Mouse (Mus musculus) myocyte (in vitro differentiated cells): Measurements from ENCODE around the gene Zdhhc21. TPM values are rescaled to one million over a fixed set of nuclear protein-coding genes. Genes with fewer than 3 reads are reported as not detected.

Experiments
- H3K27me3 ChIP-seq: one replicate; pipeline ENCODE4 v1.6.1; 2011; ENCODE audit not compliant: control insufficient read depth, insufficient read depth, insufficient read length
- H3K36me3 ChIP-seq: one replicate; pipeline ENCODE4 v1.6.1; 2011; ENCODE audit not compliant: control insufficient read depth, insufficient read depth
- H3K4me2 ChIP-seq: one replicate; pipeline ENCODE4 v1.6.1; 2011; ENCODE audit warnings: low read depth, control low read depth
- H3K4me3 ChIP-seq: one replicate; pipeline ENCODE4 v1.5.1; 2011; ENCODE audit warnings: mild to moderate bottlenecking, control low read depth, moderate library complexity
- H3K79me2 ChIP-seq: one replicate; pipeline ENCODE4 v1.6.1; 2011; ENCODE audit not compliant: control insufficient read depth, insufficient read depth
- H3ac ChIP-seq: one replicate; pipeline ENCODE4 v1.6.1; 2011; ENCODE audit not compliant: control insufficient read depth, insufficient read length
- CEBPB ChIP-seq: IDR thresholded peaks from 2 replicates; pipeline ENCODE4 v1.6.1; 2011; ENCODE audit warnings: mild to moderate bottlenecking, moderate library complexity; ENCODE audit not compliant: poor library complexity, insufficient read depth, severe bottlenecking
- E2F4 ChIP-seq: IDR thresholded peaks from one replicate; pipeline ENCODE4 v1.6.1; 2011; ENCODE audit warnings: mild to moderate bottlenecking, control low read depth, moderate library complexity; ENCODE audit not compliant: insufficient read depth
- MAX ChIP-seq: IDR thresholded peaks from one replicate; pipeline ENCODE4 v1.6.1; 2011; ENCODE audit warnings: low read depth, mild to moderate bottlenecking, control low read depth
- MYOD1 ChIP-seq, 3 experiments: IDR thresholded peaks; one replicate each; pipeline ENCODE4 v1.6.1; 2011; ENCODE audit warnings: control low read depth in 2 of 3, low read depth in 2 of 3, mild to moderate bottlenecking in 2 of 3, moderate library complexity in 1 of 3; ENCODE audit not compliant: insufficient read length in 2 of 3, control insufficient read depth in 1 of 3
- MYOG ChIP-seq, 3 experiments: IDR thresholded peaks; one replicate each; pipeline ENCODE4 v1.6.1; 2011; ENCODE audit warnings: control low read depth in 2 of 3, low read depth in 2 of 3, mild to moderate bottlenecking in 2 of 3; ENCODE audit not compliant: insufficient read length in 2 of 3, control insufficient read depth in 1 of 3, insufficient read depth in 1 of 3
- POLR2A ChIP-seq: IDR thresholded peaks from one replicate; pipeline ENCODE4 v1.6.1; 2011; ENCODE audit warnings: low read depth, mild to moderate bottlenecking, control low read depth, moderate library complexity; ENCODE audit not compliant: insufficient read length
- POLR2AphosphoS2 ChIP-seq: IDR thresholded peaks from one replicate; pipeline ENCODE4 v1.6.1; 2011; ENCODE audit warnings: low read depth, control low read depth; ENCODE audit not compliant: insufficient read length
- REST ChIP-seq: IDR thresholded peaks from one replicate; pipeline ENCODE4 v1.6.1; 2011; ENCODE audit warnings: mild to moderate bottlenecking, control low read depth, moderate library complexity; ENCODE audit not compliant: insufficient read depth, insufficient read length
- SRF ChIP-seq: IDR thresholded peaks from one replicate; pipeline ENCODE4 v1.6.1; 2011; ENCODE audit warnings: low read depth; ENCODE audit not compliant: control insufficient read depth, insufficient read length
- TCF12 ChIP-seq: IDR thresholded peaks from one replicate; pipeline ENCODE4 v1.6.1; 2011; ENCODE audit warnings: mild to moderate bottlenecking, control low read depth; ENCODE audit not compliant: poor library complexity, insufficient read depth, severe bottlenecking
- TCF3 ChIP-seq: IDR thresholded peaks from one replicate; pipeline ENCODE4 v1.6.1; 2011; ENCODE audit warnings: low read depth, control low read depth; ENCODE audit not compliant: insufficient read length
- USF1 ChIP-seq: IDR thresholded peaks from one replicate; pipeline ENCODE4 v1.6.1; 2011; ENCODE audit warnings: low read depth, mild to moderate bottlenecking, control low read depth, moderate library complexity
- polyA plus RNA-seq: library from polyadenylated mRNA; unstranded; fragments of >200 nt; fragmentation: generic; extraction: Trizol; gene quantifications from one replicate; pipeline ENCODE4 v1.2.1, GENCODE M21; 2012; ENCODE audit warnings: missing spikeins

Zdhhc21 gene
- polyA plus RNA-seq, 1 experiment, result 3.1 TPM

DNA sequence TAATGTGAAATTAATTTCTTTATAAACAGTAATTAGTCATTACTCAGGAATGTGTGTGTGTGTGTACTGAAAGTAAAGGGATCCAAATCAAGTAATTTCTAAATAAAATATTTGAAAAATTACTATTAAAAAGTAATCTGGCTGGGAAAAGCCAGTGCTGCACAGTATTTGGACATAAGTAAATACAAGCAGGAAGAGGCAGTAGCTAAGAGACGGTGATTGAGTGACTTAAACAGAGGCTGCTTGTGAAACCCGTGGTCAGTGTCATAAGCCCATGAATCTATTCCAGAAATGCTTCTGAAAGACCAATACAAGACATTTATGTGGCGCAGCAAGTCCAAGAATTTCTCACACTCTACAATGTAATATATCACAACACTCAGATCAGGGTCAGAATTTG lies 21.6 kb upstream of the Zdhhc21 start:
- Histone ChIP-seq H3K36me3 (no peaks in the 10 kb centered on the region), H3K79me2 (no peaks in the 10 kb centered on the region), H3ac (no peak overlapping the region), H3K27me3 (no peaks in the 10 kb centered on the region), H3K4me2 (no peak overlapping the region), H3K4me3 (no peak overlapping the region)
- TF ChIP-seq CEBPB, result no peak
- TF ChIP-seq TCF3, result no peak
- TF ChIP-seq MAX, result no peak
- no peak for TF ChIP-seq POLR2AphosphoS2
- TF ChIP-seq REST, result no peak
- no peak for TF ChIP-seq POLR2A
- TF ChIP-seq USF1, result no peak
- TF ChIP-seq E2F4, result no peak
- no peak for TF ChIP-seq MYOG (IDR thresholded peaks at IDR 0.05; ENCODE audit: control insufficient read depth in 1 of 3, insufficient read depth in 1 of 3, insufficient read length in 2 of 3, low read depth in 2 of 3)
- no peak for TF ChIP-seq SRF
- no peak for TF ChIP-seq MYOD1 (IDR thresholded peaks at IDR 0.05; ENCODE audit: control insufficient read depth in 1 of 3, insufficient read length in 2 of 3, low read depth in 2 of 3)
- TF ChIP-seq TCF12, result no peak

DNA sequence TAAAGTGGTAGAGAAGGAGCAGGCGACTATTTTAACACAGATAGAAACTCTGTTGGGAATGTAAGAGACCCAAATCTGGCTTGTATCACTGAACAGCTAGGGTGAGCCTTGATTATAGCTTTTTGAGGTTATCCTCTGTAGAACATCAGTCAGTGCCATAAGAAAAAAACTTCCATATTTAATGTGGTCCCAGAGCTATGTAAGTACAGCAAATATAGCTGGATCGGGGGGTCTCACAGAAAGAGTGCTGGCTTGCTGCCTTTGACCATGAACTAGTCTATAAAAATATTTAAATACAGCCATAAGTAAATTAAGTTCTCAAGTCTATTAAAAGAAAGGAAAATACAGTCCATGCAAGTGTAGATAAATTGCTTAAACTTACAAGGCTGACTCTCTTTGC lies 20.5 kb upstream of the Zdhhc21 start:
- TF ChIP-seq POLR2A (no peak), CEBPB (no peak), TCF3 (no peak), SRF (no peak), POLR2AphosphoS2 (no peak), USF1 (no peak), REST (no peak), TCF12 (no peak), MYOD1 (IDR thresholded peaks at IDR 0.05; ENCODE audit: control insufficient read depth in 1 of 3, insufficient read length in 2 of 3, low read depth in 2 of 3) (no peak), MAX (no peak), MYOG (IDR thresholded peaks at IDR 0.05; ENCODE audit: control insufficient read depth in 1 of 3, insufficient read depth in 1 of 3, insufficient read length in 2 of 3, low read depth in 2 of 3) (no peak), E2F4 (no peak)
- no peaks in the 10 kb centered on the region for H3K27me3 ChIP-seq
- H3K4me3 ChIP-seq, result no peak overlapping the region
- no peaks in the 10 kb centered on the region for H3K36me3 ChIP-seq
- H3K4me2 ChIP-seq, result no peak overlapping the region
- no peak overlapping the region for H3ac ChIP-seq
- no peaks in the 10 kb centered on the region for H3K79me2 ChIP-seq

DNA sequence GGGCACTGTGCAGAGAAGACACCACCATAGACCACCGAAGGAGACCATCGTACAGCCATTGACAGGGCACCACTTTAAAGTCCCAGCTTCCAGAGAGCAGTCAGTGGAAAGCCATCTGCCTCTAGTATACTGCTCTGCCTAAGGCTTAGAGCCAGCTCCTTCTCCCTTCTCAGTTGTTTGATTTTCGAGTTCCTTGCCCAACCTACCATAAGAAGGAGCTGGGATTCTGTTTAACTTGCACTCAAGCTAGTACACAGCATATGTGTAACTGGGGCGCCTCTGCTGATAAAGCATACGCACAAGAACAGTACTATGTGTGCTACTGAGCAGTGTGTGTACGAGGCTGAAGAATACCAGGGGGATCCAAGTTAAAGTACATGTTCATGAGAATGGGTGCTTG lies 19.4 kb upstream of the Zdhhc21 start:
- H3K27me3 ChIP-seq, result no peaks in the 10 kb centered on the region
- no peak overlapping the region for H3ac ChIP-seq
- H3K79me2 ChIP-seq, result no peaks in the 10 kb centered on the region
- H3K4me3 ChIP-seq, result no peak overlapping the region
- TF ChIP-seq CEBPB, result no peak
- no peak for TF ChIP-seq TCF3
- TF ChIP-seq REST, result no peak
- TF ChIP-seq TCF12, result no peak
- TF ChIP-seq SRF, result no peak
- no peak for TF ChIP-seq USF1
- no peak for TF ChIP-seq MYOG (IDR thresholded peaks at IDR 0.05; ENCODE audit: control insufficient read depth in 1 of 3, insufficient read depth in 1 of 3, insufficient read length in 2 of 3, low read depth in 2 of 3)
- no peak for TF ChIP-seq E2F4
- TF ChIP-seq MYOD1 (IDR thresholded peaks at IDR 0.05; ENCODE audit: control insufficient read depth in 1 of 3, insufficient read length in 2 of 3, low read depth in 2 of 3), result no peak
- no peak for TF ChIP-seq POLR2AphosphoS2
- no peak for TF ChIP-seq MAX
- TF ChIP-seq POLR2A, result no peak
- no peaks in the 10 kb centered on the region for H3K36me3 ChIP-seq
- no peak overlapping the region for H3K4me2 ChIP-seq

DNA sequence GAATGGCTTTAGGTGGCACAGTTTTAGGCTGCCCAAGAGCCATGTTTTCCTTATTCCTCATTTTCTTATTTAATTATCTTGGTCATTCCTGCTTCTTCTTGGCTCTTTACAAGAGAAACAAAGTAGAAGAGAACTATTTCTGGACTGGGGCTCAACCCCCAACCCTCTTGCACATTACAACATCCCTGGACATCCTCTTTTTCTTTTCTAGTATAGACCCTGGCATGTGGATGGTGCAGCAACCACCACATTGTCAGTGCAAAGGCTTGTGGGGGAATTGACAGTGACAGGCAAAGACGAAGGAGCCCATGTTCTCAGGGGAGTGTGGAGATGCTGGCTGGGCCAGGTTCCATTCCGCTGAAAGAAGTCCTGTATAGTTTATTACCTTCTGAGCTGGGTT lies 16.9 kb upstream of the Zdhhc21 start:
- Histone ChIP-seq H3K36me3 (no peaks in the 10 kb centered on the region), H3K4me2 (no peak overlapping the region), H3K27me3 (no peaks in the 10 kb centered on the region), H3K79me2 (no peaks in the 10 kb centered on the region), H3K4me3 (no peak overlapping the region), H3ac (no peak overlapping the region)
- TF ChIP-seq TCF3 (no peak), E2F4 (no peak), USF1 (no peak), MYOD1 (IDR thresholded peaks at IDR 0.05; ENCODE audit: control insufficient read depth in 1 of 3, insufficient read length in 2 of 3, low read depth in 2 of 3) (no peak), MYOG (IDR thresholded peaks at IDR 0.05; ENCODE audit: control insufficient read depth in 1 of 3, insufficient read depth in 1 of 3, insufficient read length in 2 of 3, low read depth in 2 of 3) (no peak), SRF (no peak), POLR2A (no peak), REST (no peak)

DNA sequence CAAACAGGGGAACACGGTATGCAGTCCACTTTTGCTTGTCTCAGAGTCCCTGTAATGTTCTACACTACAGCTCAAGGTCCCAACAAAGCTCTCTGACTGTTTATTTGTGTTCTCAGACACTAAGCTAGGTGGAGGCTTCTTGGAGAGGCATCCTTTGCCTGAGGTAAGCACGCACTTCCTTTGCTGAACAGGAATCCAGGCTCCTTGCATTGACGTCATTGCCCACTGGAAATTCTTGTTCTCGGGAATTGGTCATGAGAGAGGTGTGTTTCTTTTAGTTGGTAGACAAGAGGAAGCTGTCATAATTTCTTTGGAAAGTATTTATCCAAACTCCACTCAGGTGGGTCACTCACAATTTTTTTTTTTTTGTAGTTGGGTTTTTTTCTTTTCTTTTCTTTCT lies 15.8 kb upstream of the Zdhhc21 start:
- H3K79me2 ChIP-seq, result no peaks in the 10 kb centered on the region
- H3ac ChIP-seq, result no peak overlapping the region
- no peak overlapping the region for H3K4me3 ChIP-seq
- no peaks in the 10 kb centered on the region for H3K36me3 ChIP-seq
- no peak overlapping the region for H3K4me2 ChIP-seq
- TF ChIP-seq POLR2AphosphoS2 (no peak), MYOD1 (IDR thresholded peaks at IDR 0.05; ENCODE audit: control insufficient read depth in 1 of 3, insufficient read length in 2 of 3, low read depth in 2 of 3) (no peak), USF1 (no peak), REST (no peak), MYOG (IDR thresholded peaks at IDR 0.05; ENCODE audit: control insufficient read depth in 1 of 3, insufficient read depth in 1 of 3, insufficient read length in 2 of 3, low read depth in 2 of 3) (no peak), TCF3 (no peak), TCF12 (no peak), SRF (no peak), E2F4 (no peak), CEBPB (no peak), POLR2A (no peak), MAX (no peak)
- no peaks in the 10 kb centered on the region for H3K27me3 ChIP-seq
